Mouse (Mus musculus): ENCODE data around the gene Apol6.

Apol6 gene

GRCm38 (mm10) chr15:77070745-77071268, 26.3 kb downstream of the Apol6 start:
- no peak for DNase-seq (ENCODE audit: low spot score in 2 of 2)

- no peak for DNase-seq (ENCODE audit: low spot score in 2 of 2)
Observed at GRCm38 (mm10) chr15:77071501-77071900, 27.0 kb downstream of the Apol6 start.

- no peak for DNase-seq (ENCODE audit: low spot score in 2 of 2)
Observed at GRCm38 (mm10) chr15:77072556-77073163, 28.1 kb downstream of the Apol6 start.

- no peak for DNase-seq (ENCODE audit: low spot score in 2 of 2)
Observed at GRCm38 (mm10) chr15:77076523-77076922, 32.0 kb downstream of the Apol6 start.

- DNase-seq (ENCODE audit: low spot score in 2 of 2): no peak
Observed at GRCm38 (mm10) chr15:77077906-77078305, 33.4 kb downstream of the Apol6 start.

GRCm38 (mm10) chr15:77078786-77079185, 34.3 kb downstream of the Apol6 start:
- DNase-seq (ENCODE audit: low spot score in 2 of 2): no peak

- no peak for DNase-seq (ENCODE audit: low spot score in 2 of 2)
Observed at GRCm38 (mm10) chr15:77079256-77079822, 34.8 kb downstream of the Apol6 start.

GRCm38 (mm10) chr15:77079890-77080361, 35.4 kb downstream of the Apol6 start:
- DNase-seq (ENCODE audit: low spot score in 2 of 2): peak in 1 of 2 experiments; percentile 34

GRCm38 (mm10) chr15:77080684-77081254, 36.2 kb downstream of the Apol6 start:
- no peak for DNase-seq (ENCODE audit: low spot score in 2 of 2)

GRCm38 (mm10) chr15:77081454-77081853, 36.9 kb downstream of the Apol6 start:
- DNase-seq (ENCODE audit: low spot score in 2 of 2): no peak

- DNase-seq (ENCODE audit: low spot score in 2 of 2): no peak
Observed at GRCm38 (mm10) chr15:77085818-77086217, 41.3 kb downstream of the Apol6 start.

- no peak for DNase-seq (ENCODE audit: low spot score in 2 of 2)
Observed at GRCm38 (mm10) chr15:77086488-77086887, 42.0 kb downstream of the Apol6 start.

GRCm38 (mm10) chr15:77089249-77089648, 44.7 kb downstream of the Apol6 start:
- no peak for DNase-seq (ENCODE audit: low spot score in 2 of 2)

- no peak for DNase-seq (ENCODE audit: low spot score in 2 of 2)
Observed at GRCm38 (mm10) chr15:77090531-77090930, 46.0 kb downstream of the Apol6 start.

- DNase-seq (ENCODE audit: low spot score in 2 of 2): no peak
Observed at GRCm38 (mm10) chr15:77091394-77091793, 46.9 kb downstream of the Apol6 start.

GRCm38 (mm10) chr15:77094431-77094830, 49.9 kb downstream of the Apol6 start:
- no peak for DNase-seq (ENCODE audit: low spot score in 2 of 2)

GRCm38 (mm10) chr15:77095216-77095615, 50.7 kb downstream of the Apol6 start:
- DNase-seq (ENCODE audit: low spot score in 2 of 2): no peak

GRCm38 (mm10) chr15:77097358-77097757, 52.8 kb downstream of the Apol6 start:
- no peak for DNase-seq (ENCODE audit: low spot score in 2 of 2)

GRCm38 (mm10) chr15:77099756-77100155, 55.2 kb downstream of the Apol6 start:
- no peak for DNase-seq (ENCODE audit: low spot score in 2 of 2)

GRCm38 (mm10) chr15:77102685-77103084, 58.2 kb downstream of the Apol6 start:
- DNase-seq (ENCODE audit: low spot score in 2 of 2): no peak

GRCm38 (mm10) chr15:77104349-77105158, 60.0 kb downstream of the Apol6 start:
- DNase-seq (ENCODE audit: low spot score in 2 of 2): no peak

- no peak for DNase-seq (ENCODE audit: low spot score in 2 of 2)
Observed at GRCm38 (mm10) chr15:77105273-77105672, 60.7 kb downstream of the Apol6 start.

All from urinary bladder, adult 18-20 months (tissue).